Mouse (Mus musculus) lung, postnatal 36 days (tissue): Measurements from ENCODE around the gene Rpl36-ps4.

Experiments used
- DNase-seq: peaks from one replicate; pipeline ENCODE4 v3.0.0; 2022; ENCODE audit warnings: mixed read lengths

The Rpl36-ps4 gene

GRCm38 (mm10) chr17:87920677-87921076, at the start of gene Rpl36-ps4:
TSS of gene Rpl36-ps4 (plus strand) at chr17:87920977.
- no peak for DNase-seq

DNA sequence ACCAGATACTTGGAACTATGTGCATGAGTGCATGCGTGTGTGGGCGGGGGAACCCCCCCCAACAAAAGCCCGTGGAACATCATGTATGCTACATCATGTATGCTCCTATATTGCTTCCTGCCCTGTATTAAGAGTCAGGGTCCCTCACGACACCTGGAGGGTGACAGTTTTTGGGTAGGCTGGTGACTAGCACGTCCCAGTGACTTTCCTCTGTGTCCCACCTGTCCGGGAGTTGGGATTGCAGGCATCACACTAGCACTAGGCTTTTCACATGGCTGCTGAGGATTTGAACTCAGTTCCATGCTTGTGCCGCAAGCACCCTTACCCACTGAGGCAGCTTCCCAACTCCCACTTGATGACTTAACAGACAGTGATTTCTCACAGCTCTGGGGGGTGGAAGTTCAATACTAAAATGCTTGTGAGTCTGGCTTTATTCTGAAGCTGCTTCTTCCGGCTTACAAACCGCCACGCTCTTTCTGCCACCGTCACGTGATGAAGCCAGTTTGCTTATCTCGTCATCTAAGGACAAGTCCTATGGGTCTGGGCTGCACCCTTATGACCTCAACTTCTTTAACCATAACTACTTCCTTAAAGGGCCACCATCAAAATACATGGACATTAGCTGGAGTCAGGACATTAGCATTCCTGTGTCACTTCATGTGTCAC, 49.2 kb upstream of the Rpl36-ps4 start:
- no peak for DNase-seq

DNA sequence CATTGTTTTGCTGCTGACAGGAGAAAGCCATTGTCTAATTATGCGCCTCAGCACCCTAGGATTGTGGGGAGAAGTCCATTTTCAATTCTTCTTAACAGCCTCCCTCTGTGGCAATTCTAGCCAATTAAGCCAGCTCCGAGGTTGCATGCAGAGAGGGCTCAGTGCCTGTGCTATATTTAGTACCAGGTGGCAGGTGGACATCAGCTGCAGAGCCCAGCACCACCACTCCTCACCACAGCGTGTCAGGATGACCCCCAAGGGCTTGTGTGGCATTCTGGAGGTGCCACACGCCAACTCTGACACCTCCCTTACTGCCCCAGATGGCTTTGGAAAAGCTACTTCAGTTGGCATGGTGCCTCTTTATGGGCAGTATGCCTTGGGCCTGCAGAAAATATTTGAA, 48.5 kb upstream of the Rpl36-ps4 start:
- DNase-seq: no peak

DNA sequence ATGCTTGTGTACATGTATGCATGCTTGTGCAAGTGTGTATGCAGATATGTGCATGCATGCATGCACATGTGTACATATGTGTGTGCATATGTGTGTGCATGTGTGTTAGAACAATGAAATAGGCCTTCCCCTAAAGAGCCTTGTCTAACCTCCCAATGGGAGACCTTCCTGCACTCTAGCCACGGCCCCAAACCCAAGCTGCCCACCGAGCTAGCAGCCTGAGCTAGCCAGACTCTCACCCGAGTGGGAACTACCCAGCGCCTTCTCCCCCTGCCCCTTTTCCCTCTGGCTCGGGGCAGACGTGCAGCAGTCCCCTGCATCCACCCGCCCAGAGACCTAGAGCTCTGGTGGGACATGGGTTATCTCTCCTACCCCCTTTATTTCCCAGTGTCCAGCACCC, 47.3 kb upstream of the Rpl36-ps4 start:
- no peak for DNase-seq

GRCm38 (mm10) chr17:87873943-87874342, 46.8 kb upstream of the Rpl36-ps4 start:
- no peak for DNase-seq

GRCm38 (mm10) chr17:87875346-87875920, 45.3 kb upstream of the Rpl36-ps4 start:
- no peak for DNase-seq

- no peak for DNase-seq
Measured at GRCm38 (mm10) chr17:87876295-87877000, 44.3 kb upstream of the Rpl36-ps4 start.

DNA sequence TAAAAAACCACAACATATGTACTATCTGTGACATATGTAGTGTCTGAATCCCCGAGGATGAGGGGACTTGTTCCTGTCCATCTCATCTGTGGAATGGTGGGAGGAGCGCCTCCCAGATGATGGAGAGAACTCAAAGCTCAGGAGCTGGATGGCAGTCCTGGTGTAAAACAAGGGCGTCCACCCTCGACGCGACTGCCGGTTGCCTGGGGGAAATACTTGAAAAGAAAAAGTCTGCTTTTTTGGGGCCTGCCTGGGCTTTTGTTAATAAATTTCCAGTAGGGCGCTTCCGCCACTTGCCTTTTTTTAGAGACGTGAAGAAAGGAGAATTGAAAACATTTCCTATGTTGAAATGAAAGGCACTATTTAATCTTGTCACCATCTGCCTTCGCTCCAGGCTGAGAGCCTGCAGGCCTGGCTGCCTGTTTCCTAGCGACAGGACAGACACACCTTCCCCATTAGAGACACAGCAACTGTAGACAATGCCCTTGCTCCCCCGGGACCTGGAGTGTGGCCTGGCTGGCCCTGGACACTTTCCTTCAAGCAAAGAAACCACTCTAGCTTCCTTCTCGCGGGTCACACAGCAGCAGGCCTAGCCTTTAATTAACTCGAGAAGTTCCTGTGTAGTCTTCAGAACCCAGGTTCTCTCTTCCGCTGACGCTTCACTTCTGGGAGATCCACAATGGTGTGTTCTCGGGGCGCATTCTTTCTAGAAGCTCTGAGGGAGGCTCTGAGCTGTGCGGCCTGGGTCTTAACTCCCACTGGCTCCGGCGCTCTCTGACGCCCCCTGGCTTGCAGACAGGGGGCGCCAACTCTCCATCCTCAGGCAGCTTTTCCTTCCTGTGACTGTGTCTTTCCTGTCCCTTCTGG, 43.3 kb upstream of the Rpl36-ps4 start:
- peak; percentile 3 for DNase-seq

GRCm38 (mm10) chr17:87878556-87879483, 42.0 kb upstream of the Rpl36-ps4 start:
- DNase-seq: no peak

- DNase-seq: no peak
Measured at GRCm38 (mm10) chr17:87879484-87880225, 41.1 kb upstream of the Rpl36-ps4 start.

DNA sequence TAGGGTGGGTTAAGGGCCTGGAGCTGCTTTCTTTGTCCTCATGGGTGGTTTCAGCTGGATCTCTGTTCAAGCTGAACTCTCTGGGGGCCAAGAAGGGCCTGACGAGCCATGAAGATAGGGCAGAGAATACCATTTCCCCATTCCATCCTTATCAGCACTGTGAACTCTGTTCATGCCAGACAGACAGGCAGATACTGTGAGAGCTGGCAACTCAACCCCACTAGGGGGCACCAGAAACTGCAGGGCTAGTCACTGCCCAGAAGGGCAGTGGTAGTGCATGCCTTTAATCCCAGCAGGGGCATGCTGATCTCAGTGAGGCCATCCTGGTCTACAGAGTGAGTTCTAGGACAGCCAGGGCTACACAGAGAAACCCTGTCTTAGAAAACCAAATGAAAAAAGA, 38.2 kb upstream of the Rpl36-ps4 start:
- DNase-seq: peak; percentile 62

GRCm38 (mm10) chr17:87897175-87897574, 23.6 kb upstream of the Rpl36-ps4 start:
- no peak for DNase-seq

DNA sequence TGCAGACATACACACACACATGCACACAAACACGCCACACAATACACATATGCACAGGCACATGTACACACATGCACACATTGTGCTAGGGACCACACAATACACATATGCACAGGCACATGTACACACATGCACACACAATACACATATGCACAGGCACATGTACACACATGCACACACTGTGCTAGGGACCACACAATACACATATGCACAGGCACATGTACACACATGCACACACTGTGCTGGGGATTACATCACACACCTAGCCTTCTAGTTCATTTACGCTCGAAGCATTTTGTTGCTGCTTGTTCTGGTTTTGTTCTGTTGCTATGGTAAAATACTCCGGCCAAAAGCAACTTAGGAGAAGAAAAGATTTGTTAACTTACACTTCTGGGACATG, 20.1 kb upstream of the Rpl36-ps4 start:
- no peak for DNase-seq

- DNase-seq: no peak
Measured at GRCm38 (mm10) chr17:87901163-87901562, 19.6 kb upstream of the Rpl36-ps4 start.

GRCm38 (mm10) chr17:87903213-87903612, 17.6 kb upstream of the Rpl36-ps4 start:
- DNase-seq: no peak

- no peak for DNase-seq
Measured at GRCm38 (mm10) chr17:87903725-87904124, 17.1 kb upstream of the Rpl36-ps4 start.

- no peak for DNase-seq
Measured at GRCm38 (mm10) chr17:87915386-87915785, 5.4 kb upstream of the Rpl36-ps4 start.

DNA sequence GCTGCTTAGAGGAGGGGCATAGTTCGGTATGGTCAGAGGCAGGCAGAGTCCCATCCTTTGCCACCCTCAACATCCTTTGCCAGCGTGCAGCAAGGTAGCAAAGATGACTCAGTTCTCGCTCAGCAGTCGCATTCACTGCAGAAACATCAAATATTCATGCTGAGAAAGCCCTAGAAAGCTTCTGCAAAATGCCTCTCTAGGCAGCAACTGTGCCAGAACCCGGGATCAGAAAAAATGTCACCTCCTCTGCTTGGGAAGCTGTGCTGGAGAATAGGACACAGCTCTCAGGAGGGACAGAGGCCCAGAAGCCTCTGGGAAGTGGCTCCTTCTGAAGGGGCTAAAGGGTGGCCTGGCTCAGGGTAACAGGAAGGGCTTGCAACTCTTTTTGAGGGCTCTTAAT, 2.7 kb upstream of the Rpl36-ps4 start:
- DNase-seq: no peak

- DNase-seq: no peak
Measured at GRCm38 (mm10) chr17:87934326-87934725, 13.5 kb downstream of the Rpl36-ps4 start.

GRCm38 (mm10) chr17:87934736-87935135, 14.0 kb downstream of the Rpl36-ps4 start:
- no peak for DNase-seq

DNA sequence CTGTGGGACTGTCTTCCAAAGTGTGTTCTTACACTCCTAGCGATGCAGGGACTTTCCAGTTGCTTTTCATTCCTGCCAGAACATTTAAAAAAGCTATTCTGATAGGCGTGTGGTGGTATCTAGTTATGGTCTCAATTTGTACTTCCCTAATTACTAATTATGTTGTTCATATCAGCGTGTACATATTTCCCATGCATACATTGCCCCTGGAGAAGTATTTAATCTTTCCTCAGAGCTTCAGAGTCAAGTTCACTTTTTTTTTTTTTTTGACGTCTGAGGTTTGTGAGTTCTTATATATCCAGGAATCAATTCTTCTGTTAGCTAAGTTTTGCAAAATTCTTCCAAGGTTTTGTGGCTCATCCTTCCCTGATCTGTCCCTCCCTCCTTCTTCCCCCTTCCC, 15.4 kb downstream of the Rpl36-ps4 start:
- DNase-seq: no peak
